Mouse (Mus musculus) intestine, embryonic 16.5 days (tissue): Measurements from ENCODE around the gene Sbpl. TPM values are rescaled to one million over a fixed set of nuclear protein-coding genes. Genes with fewer than 3 reads are reported as not detected.
"Not testable (repeated sequence)": the region's sequence is repeated elsewhere in the genome, so short reads cannot be mapped to it uniquely, and the experiment has no call there.

Experiments used
- ATAC-seq: fragments of 200-750 bp; cut with Nextera tagmentation; 2 replicates; pipeline ENCODE4 v1.8.0; 2017; ENCODE audit warnings: moderate TSS enrichment, moderate library complexity
- H3K27ac ChIP-seq: fragments of 300-500 bp; sonication (generic); 2 replicates; pipeline ENCODE4 v1.5.1; 2014; ENCODE audit warnings: mild to moderate bottlenecking, low read length
- H3K27me3 ChIP-seq: fragments of 300-500 bp; sonication (generic); replicated peaks from 2 replicates; pipeline ENCODE4 v1.6.1; 2014; ENCODE audit warnings: low read length, control low read depth, mixed read lengths; ENCODE audit not compliant: control insufficient read depth, insufficient read depth
- H3K36me3 ChIP-seq: fragments of 300-500 bp; sonication (generic); 2 replicates; pipeline ENCODE4 v1.6.1; 2014; ENCODE audit warnings: low read length, control low read depth; ENCODE audit not compliant: control insufficient read depth, insufficient read depth
- H3K4me1 ChIP-seq: fragments of 300-500 bp; sonication (generic); 2 replicates; pipeline ENCODE4 v1.6.1; 2014; ENCODE audit warnings: low read length, control low read depth, mixed read lengths; ENCODE audit not compliant: control insufficient read depth, insufficient read depth
- H3K4me2 ChIP-seq: fragments of 300-500 bp; sonication (generic); 2 replicates; pipeline ENCODE4 v1.6.1; 2014; ENCODE audit warnings: low read depth, low read length, control low read depth
- H3K4me3 ChIP-seq: fragments of 300-500 bp; sonication (generic); 2 replicates; pipeline ENCODE4 v1.5.1; 2014; ENCODE audit warnings: mild to moderate bottlenecking, low read length
- H3K9ac ChIP-seq: fragments of 300-500 bp; sonication (generic); 2 replicates; pipeline ENCODE4 v1.6.1; 2014; ENCODE audit warnings: low read depth, low read length
- H3K9me3 ChIP-seq: fragments of 300-500 bp; sonication (generic); 2 replicates; pipeline ENCODE4 v1.6.1; 2016; ENCODE audit warnings: low read length, control low read depth; ENCODE audit not compliant: control insufficient read depth
- WGBS: fragments of 180-500 bp; shearing (Covaris S2); extraction: QIAGEN DNeasy Blood & Tissue Kit; methylation state at CpG from one replicate; pipeline ENCODE4 v1.1.7; 2014; 5-methylcytosine and 5-hydroxymethylcytosine counted together
- polyA plus RNA-seq: library from polyadenylated mRNA; unstranded; fragments of >200 nt; fragmentation: Nextera tagmentation; extraction: Ambion mirVana; gene quantifications from 2 replicates; pipeline ENCODE4 v1.2.1, GENCODE M21; 2015

Sbpl gene
- polyA plus RNA-seq, 1 experiment from 2014 or later, result not detected

- H3K4me2 ChIP-seq, result peak overlapping the region; percentile 32
These were observed 11.8 kb upstream of the Sbpl start for GRCm38 (mm10) chr17:23966658-23967401.

GRCm38 (mm10) chr17:23965805-23966425 is 10.8 kb upstream of the Sbpl start:
- ATAC-seq, result no peak
- no peaks in the 10 kb centered on the region for H3K9me3 ChIP-seq
- peak overlapping the region; percentile 39; the same call in 1 of the 2 replicates for H3K9ac ChIP-seq
- H3K4me3 ChIP-seq, result no peak overlapping the region
- no peak overlapping the region for H3K4me2 ChIP-seq
- 46% methylated on average over 6 of the region's 6 CpGs for WGBS
- peak overlapping the region; percentile 18; the same call in 1 of the 2 replicates for H3K27ac ChIP-seq
- no peaks in the 10 kb centered on the region for H3K27me3 ChIP-seq
- H3K4me1 ChIP-seq, result peaks cover 8% of the 10 kb centered on the region; the same call in 1 of the 2 replicates
- no peaks in the 10 kb centered on the region for H3K36me3 ChIP-seq

More at GRCm38 (mm10) chr17:23966658-23967401, 11.8 kb upstream of the Sbpl start:
- Histone ChIP-seq H3K36me3 (no peaks in the 10 kb centered on the region), H3K4me3 (no peak overlapping the region), H3K9ac (0 out of 2 replicates have a peak overlapping the region, but pooled peaks have one; percentile 35), H3K27me3 (no peaks in the 10 kb centered on the region), H3K27ac (peak overlapping the region; percentile 95), H3K4me1 (peaks cover 8% of the 10 kb centered on the region; the same call in 1 of the 2 replicates), H3K9me3 (no peaks in the 10 kb centered on the region)
- 74% methylated on average over 10 of the region's 10 CpGs for WGBS
- ATAC-seq, result peak; percentile 94

GRCm38 (mm10) chr17:23961573-23962122 is 6.6 kb upstream of the Sbpl start:
- no peak overlapping the region for H3K4me3 ChIP-seq

GRCm38 (mm10) chr17:23960084-23960738 is 5.1 kb upstream of the Sbpl start:
- 38% methylated on average over 3 of the region's 3 CpGs for WGBS
- H3K36me3 ChIP-seq, result no peaks in the 10 kb centered on the region
- no peaks in the 10 kb centered on the region for H3K9me3 ChIP-seq
- no peak overlapping the region for H3K4me3 ChIP-seq
- H3K4me2 ChIP-seq, result no peak overlapping the region
- peaks cover 9% of the 10 kb centered on the region for H3K4me1 ChIP-seq
- peak overlapping the region; percentile 58 for H3K27ac ChIP-seq
- H3K27me3 ChIP-seq, result no peaks in the 10 kb centered on the region
- peak overlapping the region; percentile 48; the same call in 1 of the 2 replicates for H3K9ac ChIP-seq
- ATAC-seq, result peak; percentile 88

More at GRCm38 (mm10) chr17:23961573-23962122, 6.6 kb upstream of the Sbpl start:
- Histone ChIP-seq H3K9me3 (no peaks in the 10 kb centered on the region), H3K27ac (peak overlapping the region; percentile 89), H3K4me2 (no peak overlapping the region), H3K4me1 (peaks cover 15% of the 10 kb centered on the region), H3K27me3 (no peaks in the 10 kb centered on the region), H3K36me3 (no peaks in the 10 kb centered on the region), H3K9ac (no peak overlapping the region)
- peak; percentile 53 for ATAC-seq
- WGBS, result 57% methylated on average over 4 of the region's 4 CpGs

GRCm38 (mm10) chr17:23950828-23951227 is 4.2 kb downstream of the Sbpl start:
- H3K4me3 ChIP-seq, H3K27ac ChIP-seq, H3K4me1 ChIP-seq, ATAC-seq, H3K9ac ChIP-seq, H3K4me2 ChIP-seq, H3K36me3 ChIP-seq, H3K9me3 ChIP-seq, H3K27me3 ChIP-seq: not testable (repeated sequence)
- WGBS, result 76% methylated on average over 4 of the region's 4 CpGs

- no peaks in the 10 kb centered on the region for H3K4me1 ChIP-seq
- H3K9me3 ChIP-seq, result no peaks in the 10 kb centered on the region
- no peak overlapping the region for H3K4me2 ChIP-seq
- no peaks in the 10 kb centered on the region for H3K36me3 ChIP-seq
- 87% methylated on average over 2 of the region's 2 CpGs for WGBS
- H3K4me3 ChIP-seq, result no peak overlapping the region
- no peak overlapping the region for H3K9ac ChIP-seq
- H3K27me3 ChIP-seq, result no peaks in the 10 kb centered on the region
- H3K27ac ChIP-seq, result no peak overlapping the region
- no peak for ATAC-seq
These were observed 6.0 kb downstream of the Sbpl start for GRCm38 (mm10) chr17:23949068-23949467.

- not testable (repeated sequence) for H3K9me3 ChIP-seq, H3K4me3 ChIP-seq, H3K4me2 ChIP-seq, H3K36me3 ChIP-seq, H3K27ac ChIP-seq, H3K9ac ChIP-seq, ATAC-seq, H3K4me1 ChIP-seq, H3K27me3 ChIP-seq
- WGBS, result 78% methylated on average over 4 of the region's 4 CpGs
These were observed 7.6 kb downstream of the Sbpl start for GRCm38 (mm10) chr17:23947486-23947885.

- ATAC-seq, result no peak
- Histone ChIP-seq H3K9ac (no peak within 1 kb of the TSS), H3K36me3 (no peaks in the 10 kb centered on the region), H3K27me3 (no peaks in the 10 kb centered on the region), H3K4me3 (no peak within 1 kb of the TSS), H3K4me1 (no peaks in the 10 kb centered on the region), H3K27ac (no peak within 1 kb of the TSS), H3K9me3 (no peaks in the 10 kb centered on the region), H3K4me2 (no peak within 1 kb of the TSS)
These were observed 13.7 kb downstream of the Sbpl start, which contains the start of gene Sbp for GRCm38 (mm10) chr17:23941372-23941771. Sbp (plus strand) TSS chr17:23941672.

- Histone ChIP-seq H3K27me3 (no peaks in the 10 kb centered on the region), H3K36me3 (no peaks in the 10 kb centered on the region), H3K4me2 (no peak overlapping the region), H3K4me1 (no peaks in the 10 kb centered on the region), H3K4me3 (no peak overlapping the region), H3K27ac (no peak overlapping the region), H3K9ac (no peak overlapping the region), H3K9me3 (no peaks in the 10 kb centered on the region)
- WGBS, result 53% methylated on average over 5 of the region's 5 CpGs
- no peak for ATAC-seq
These were observed 23.9 kb downstream of the Sbpl start for GRCm38 (mm10) chr17:23931157-23931556.
